9 mouse cellular contexts compared by ENCODE assay signal in the genomic region with DNA sequence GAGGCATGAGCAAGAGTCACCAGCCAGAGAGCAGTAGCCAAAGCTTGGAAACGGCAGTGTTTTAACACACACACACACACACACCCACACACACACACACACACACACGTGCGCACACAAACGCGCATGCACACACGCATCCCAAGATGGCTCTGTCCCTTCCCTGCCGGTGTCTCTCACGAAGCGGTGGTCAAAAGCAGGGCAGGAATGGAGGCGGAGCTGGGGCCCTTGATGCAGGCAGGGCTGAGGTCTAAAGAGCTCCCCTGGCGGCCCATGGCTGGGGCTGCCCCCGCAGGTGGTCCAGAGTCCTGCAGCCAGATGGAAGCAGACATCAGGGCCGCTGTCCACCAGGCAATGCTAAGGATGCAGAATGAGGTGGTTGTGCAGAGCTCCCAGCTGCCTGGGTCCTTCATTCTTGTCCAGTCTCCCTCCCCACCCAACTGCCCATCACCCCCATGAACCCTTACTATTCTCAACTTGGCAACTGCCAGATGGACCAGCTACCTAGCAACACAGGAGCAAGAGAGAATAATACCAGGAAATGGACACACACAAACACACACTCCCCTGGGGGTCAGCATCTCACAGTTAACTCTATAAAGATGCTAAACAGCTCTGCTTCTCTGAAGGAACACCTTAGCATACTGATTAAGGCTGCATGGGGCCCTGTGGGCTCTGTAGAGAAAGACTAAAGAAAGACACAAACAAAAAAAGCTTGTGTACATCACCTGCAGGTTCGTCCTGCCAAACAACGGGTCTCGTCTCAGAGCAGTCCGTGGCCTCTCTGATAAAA. TPM values are rescaled to one million over a fixed set of nuclear protein-coding genes. Genes with fewer than 3 reads are reported as not detected.
DNase-seq lines count a peak whose midpoint lies in the region; ATAC-seq and TF ChIP-seq lines count a peak whose summit lies in the region.
"Had no signal": no experiment of that assay in that cellular context is flagged by ENCODE, and none has a peak within 500 bp of the region (broad histone marks: within the 10 kb centered on the region; RNA-seq: fewer than 3 reads in every experiment).

TSS of gene Rimbp2 (minus strand) at position 209 of the 793 bp plus-strand sequence.

- intact Hi-C loops in left cerebral cortex, postnatal 36 days (cut with DNase I) = loop anchor here (2.0 to 5.0 kb wide), 2 partner anchors 41 to 143 kb away; no protein-coding TSS in a partner anchor

- peak; percentile 84 for DNase-seq in heart, embryonic 10.5 days (ENCODE audit: low spot score)
- DNase-seq in heart, adult 9 months (ENCODE audit: low spot score in 2 of 2) = no peak
- peak; percentile 85 for DNase-seq in brain, embryonic 14.5 days (ENCODE audit: low read depth)
- peak; percentile 20 for DNase-seq in heart, postnatal 0 days (ENCODE audit: low spot score)
- DNase-seq in left cerebral cortex, postnatal 36 days (ENCODE audit: low spot score in 2 of 2) = peak; percentile 73 to 74
- DNase-seq in retina, embryonic 14.5 days (ENCODE audit: low spot score) = peak; percentile 86
- no peak for DNase-seq in ovary, adult 18-20 months (ENCODE audit: low spot score)

- H3K36me3 ChIP-seq in heart, embryonic 10.5 days = no peaks in the 10 kb centered on the region
- no peaks in the 10 kb centered on the region for H3K36me3 ChIP-seq in heart, postnatal 0 days (replicated peaks; ENCODE audit: control insufficient read depth, insufficient read depth, low read length)

- ATAC-seq in heart, postnatal 0 days (ENCODE audit: insufficient read depth, low read depth) = peak; percentile 60
- ATAC-seq in megakaryocyte-erythroid progenitor cell, adult 5-6 weeks (replicated peaks; ENCODE audit: low FRiP score, low TSS enrichment, poor library complexity, severe bottlenecking) = no peak

- 11% methylated on average over 17 of the region's 17 CpGs for WGBS in heart, embryonic 10.5 days
- 11% methylated on average over 17 of the region's 17 CpGs for WGBS in heart, postnatal 0 days

- peaks cover 41% of the 10 kb centered on the region for H3K27me3 ChIP-seq in heart, embryonic 10.5 days (ENCODE audit: insufficient read depth, poor library complexity, severe bottlenecking)
- H3K27me3 ChIP-seq in heart, postnatal 0 days (ENCODE audit: control insufficient read depth, insufficient read depth, low read length) = peaks cover 22% of the 10 kb centered on the region

- peak within 1 kb of the TSS; percentile 52 for H3K4me2 ChIP-seq in heart, postnatal 0 days (ENCODE audit: low read depth, low read length)

- TF ChIP-seq CTCF in brain, embryonic 14.5 days (IDR thresholded peaks at IDR 0.05; ENCODE audit: borderline replicate concordance, extremely low read depth, insufficient read depth, insufficient read length) = peak; percentile 48
- peak; percentile 29 for TF ChIP-seq CTCF in heart, postnatal 0 days (IDR thresholded peaks at IDR 0.05; ENCODE audit: low read depth)

- H3K27ac ChIP-seq in heart, embryonic 10.5 days = peak within 1 kb of the TSS; percentile 59; the same call in 1 of the 2 replicates
- H3K27ac ChIP-seq in heart, postnatal 0 days (ENCODE audit: low read depth) = no peak within 1 kb of the TSS

- peak within 1 kb of the TSS; percentile 63 for H3K4me3 ChIP-seq in heart, embryonic 10.5 days
- H3K4me3 ChIP-seq in heart, postnatal 0 days (ENCODE audit: low read depth, low read length) = peak within 1 kb of the TSS; percentile 21

- H3K4me1 ChIP-seq in heart, embryonic 10.5 days = peaks cover 21% of the 10 kb centered on the region
- H3K4me1 ChIP-seq in heart, postnatal 0 days (ENCODE audit: control insufficient read depth, insufficient read depth) = no peaks in the 10 kb centered on the region

- TF ChIP-seq EP300 in heart, postnatal 0 days (IDR thresholded peaks at IDR 0.05; ENCODE audit: low read depth) = no peak

- no peak for TF ChIP-seq POLR2A in brain, embryonic 14.5 days (IDR thresholded peaks at IDR 0.05; ENCODE audit: borderline replicate concordance, extremely low read depth, insufficient read depth, insufficient read length, poor library complexity, severe bottlenecking)

- H3K9me3 ChIP-seq in heart, embryonic 10.5 days = 0 out of 2 replicates have a peak, but pooled peaks cover 2% of the 10 kb centered on the region
- 0 out of 2 replicates have a peak, but pooled peaks cover 3% of the 10 kb centered on the region for H3K9me3 ChIP-seq in heart, postnatal 0 days (replicated peaks; ENCODE audit: control insufficient read depth, low read length)

- no peak within 1 kb of the TSS for H3K9ac ChIP-seq in heart, postnatal 0 days (replicated peaks; ENCODE audit: low read depth, low read length)

RNA-seq across cellular contexts. Expression of gene Rimbp2, which starts in this region (rescaled TPM):
- 0.20 and 0.55 TPM in 2 replicates for polyA plus RNA-seq in heart, embryonic 10.5 days (2016; fragmentation: Nextera tagmentation; extraction: Ambion mirVana)
- polyA plus RNA-seq in brain, embryonic 14.5 days (2012; rRNA removed) = 20.9 and 32.0 TPM in 2 replicates
- 0.04 TPM in 1 of 2 replicates, not detected in the other for total RNA-seq in heart, postnatal 0 days (2014; rRNA removed; ENCODE audit: low replicate concordance)
- 0.03 and 0.07 TPM in 2 replicates for polyA plus RNA-seq in heart, postnatal 0 days (2015; fragmentation: Nextera tagmentation; extraction: Ambion mirVana)
- 100 to 1,000 TPM; 128 to 150 TPM for total RNA-seq in left cerebral cortex, postnatal 36 days (2021)
- not detected in 2 replicates for total RNA-seq in megakaryocyte-erythroid progenitor cell, adult 5-6 weeks (2014; fragmentation: Nextera tagmentation)
- total RNA-seq in megakaryocyte-erythroid progenitor cell, adult 5-6 weeks (2017) = not detected in 2 replicates
- polyA plus RNA-seq: liver, embryonic 16.5 days had no signal

Comparison
In these comparisons a context has a peak if more than half of its experiments do, and no peak if none do; other contexts are left out.
1. RNA of gene Rimbp2 (total RNA-seq): 128 to 150 TPM in left cerebral cortex, postnatal 36 days; 0.04 TPM in heart, postnatal 0 days and not detected in megakaryocyte-erythroid progenitor cell, adult 5-6 weeks; every median in the first group is over 100 times any median in the second.
2. RNA of gene Rimbp2 (polyA plus RNA-seq): 20.9 to 32.0 TPM in brain, embryonic 14.5 days; 0.20 to 0.55 TPM in heart, embryonic 10.5 days and 0.03 to 0.07 TPM in heart, postnatal 0 days; every median in the first group is over 10 times any median in the second.
3. Peak in DNase-seq, H3K4me3 ChIP-seq and H3K27ac ChIP-seq in heart, embryonic 10.5 days; RNA of the gene not detected or under 1 TPM.
4. Peak in DNase-seq, ATAC-seq, H3K4me3 ChIP-seq and H3K4me2 ChIP-seq in heart, postnatal 0 days; RNA of the gene not detected or under 1 TPM.
5. DNase-seq: peak in brain, embryonic 14.5 days (single experiment), left cerebral cortex, postnatal 36 days (2 of 2) and retina, embryonic 14.5 days (single experiment); none in heart, adult 9 months (0 of 2) and ovary, adult 18-20 months (single experiment).